ENCODE assay signal across 9 mouse cellular contexts in the genomic region with DNA sequence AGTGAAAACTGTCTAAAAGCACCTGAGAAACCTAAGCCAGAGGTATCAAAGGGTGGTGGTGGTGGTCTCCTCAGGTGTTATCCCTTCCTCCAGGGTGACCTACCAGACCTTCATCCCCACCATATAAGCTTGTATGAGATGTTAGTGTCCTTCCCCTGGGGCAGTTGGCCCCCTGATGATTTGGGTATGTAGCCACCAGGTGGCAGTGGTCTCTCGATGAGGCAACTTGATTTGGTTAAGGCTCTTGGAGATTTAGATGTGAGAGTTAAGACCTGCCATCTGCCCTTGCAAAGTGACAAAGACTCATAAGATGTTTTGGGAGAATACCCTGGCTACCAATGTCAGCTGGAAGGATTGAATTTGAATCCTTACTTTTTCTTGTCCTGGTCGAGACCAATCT.
A peak's percentile ranks its signal among the peaks of the same experiment; 100 is the strongest.
DNase-seq lines count a peak whose midpoint lies in the region; ATAC-seq and TF ChIP-seq lines count a peak whose summit lies in the region.
"Had no signal": no experiment of that assay in that cellular context is flagged by ENCODE, and none has a peak within 500 bp of the region (broad histone marks: within the 10 kb centered on the region; RNA-seq: fewer than 3 reads in every experiment).

No protein-coding gene starts in this region.

- TF ChIP-seq EP300 in liver, postnatal 0 days (IDR thresholded peaks at IDR 0.05; ENCODE audit: low read depth), result no peak

- intact Hi-C loops in left cerebral cortex, postnatal 10 days (cut with DNase I), result no loop called here

- H3K4me3 ChIP-seq in liver, postnatal 0 days (ENCODE audit: low read depth, low read length), result no peak overlapping the region
- no peak overlapping the region for H3K4me3 ChIP-seq in small intestine, adult 2 months (ENCODE audit: low read depth, low read length)
- H3K4me3 ChIP-seq: forebrain, embryonic 15.5 days had no signal

- WGBS in liver, postnatal 0 days (ENCODE audit: insufficient replicate concordance), result 52% methylated on average over 2 of the region's 2 CpGs
- 70% methylated on average over 2 of the region's 2 CpGs for WGBS in small intestine, adult 2 months

- ATAC-seq in frontal cortex, adult (ENCODE audit: low TSS enrichment), result 0 out of 2 replicates have a peak, but pooled peaks have one; percentile 23
- no peak for ATAC-seq in liver, postnatal 0 days
- ATAC-seq: forebrain, embryonic 15.5 days had no signal

- peaks cover 45% of the 10 kb centered on the region for H3K36me3 ChIP-seq in liver, postnatal 0 days (replicated peaks; ENCODE audit: insufficient read depth, low read length)
- peaks cover 13% of the 10 kb centered on the region; the same call in 1 of the 2 replicates for H3K36me3 ChIP-seq in small intestine, adult 2 months (ENCODE audit: control insufficient read depth, insufficient read depth, low read length)

- no peak for TF ChIP-seq POLR2A in small intestine, adult 2 months (IDR thresholded peaks at IDR 0.05; ENCODE audit: low read depth, low read length)

- H3K27ac ChIP-seq in liver, postnatal 0 days (ENCODE audit: low read depth), result no peak overlapping the region
- H3K27ac ChIP-seq in small intestine, adult 2 months (ENCODE audit: insufficient read depth, low read depth, low read length), result no peak overlapping the region
- H3K27ac ChIP-seq: forebrain, embryonic 15.5 days had no signal

- no peak for DNase-seq in frontal cortex, postnatal 25 days (ENCODE audit: low spot score in 2 of 2)
- DNase-seq in liver, postnatal 0 days, result peak; percentile 47
- no peak for DNase-seq in liver
- peak; percentile 12 for DNase-seq in T-cell, adult 2 months (ENCODE audit: low spot score)
- no peak for DNase-seq in left cerebral cortex, postnatal 10 days (ENCODE audit: extremely low spot score in 1 of 2, low spot score in 2 of 2)
- no peak for DNase-seq in layer of hippocampus, postnatal 10 days (ENCODE audit: low spot score in 2 of 2)

- no peaks in the 10 kb centered on the region for H3K4me1 ChIP-seq in liver, postnatal 0 days (ENCODE audit: insufficient read depth)
- peaks cover 7% of the 10 kb centered on the region for H3K4me1 ChIP-seq in small intestine, adult 2 months (ENCODE audit: control insufficient read depth, insufficient read depth, insufficient read length, low read length)

- TF ChIP-seq CTCF in liver, postnatal 0 days (IDR thresholded peaks at IDR 0.05; ENCODE audit: low read depth), result peak; percentile 67
- peak; percentile 59; the same call in 1 of the 2 replicates for TF ChIP-seq CTCF in small intestine, adult 2 months (IDR thresholded peaks at IDR 0.05; ENCODE audit: extremely low read depth, insufficient read length, insufficient replicate concordance, low read depth, low read length)

- no peaks in the 10 kb centered on the region for H3K9me3 ChIP-seq in liver, postnatal 0 days (ENCODE audit: low read length)
- H3K9me3 ChIP-seq: forebrain, embryonic 15.5 days had no signal

- no peak overlapping the region for H3K9ac ChIP-seq in liver, postnatal 0 days (replicated peaks)
- H3K9ac ChIP-seq: forebrain, embryonic 15.5 days had no signal

- no peaks in the 10 kb centered on the region for H3K27me3 ChIP-seq in liver, postnatal 0 days (ENCODE audit: insufficient read depth, low read length)
- no peaks in the 10 kb centered on the region for H3K27me3 ChIP-seq in small intestine, adult 2 months (ENCODE audit: control insufficient read depth, insufficient read depth, low read length)
- H3K27me3 ChIP-seq: forebrain, embryonic 15.5 days had no signal

- no peak overlapping the region for H3K4me2 ChIP-seq in liver, postnatal 0 days (ENCODE audit: low read depth, low read length)
- H3K4me2 ChIP-seq: forebrain, embryonic 15.5 days had no signal

Comparison
In these comparisons a context has a peak if more than half of its experiments do, and no peak if none do; other contexts are left out.
1. DNase-seq: peak in liver, postnatal 0 days (single experiment) and T-cell, adult 2 months (single experiment); none in frontal cortex, postnatal 25 days (0 of 2), liver (single experiment), left cerebral cortex, postnatal 10 days (0 of 2) and layer of hippocampus, postnatal 10 days (0 of 2).